Mouse (Mus musculus) kidney, postnatal 36 days (tissue): ENCODE data around the gene Il20.

ENCODE experiments used
- DNase-seq, 2 experiments: peaks; one replicate each; pipeline ENCODE4 v3.0.0; 2021 to 2022; ENCODE audit warnings: mixed read lengths in 2 of 2

The Il20 gene

GRCm38 (mm10) chr1:130864741-130865140 lies 46.5 kb downstream of the Il20 start:
- DNase-seq: no peak

- no peak for DNase-seq
Observed at GRCm38 (mm10) chr1:130864238-130864637, 47.0 kb downstream of the Il20 start.

- DNase-seq: no peak
Observed at GRCm38 (mm10) chr1:130857456-130857855, 53.8 kb downstream of the Il20 start.
